Mouse (Mus musculus) gastrocnemius, postnatal 36 days (tissue): ENCODE data around the gene Grb7. TPM values are rescaled to one million over a fixed set of nuclear protein-coding genes. Genes with fewer than 3 reads are reported as not detected.

Experiments
- DNase-seq, 2 experiments: peaks; one replicate each; pipeline ENCODE4 v3.0.0; 2022
- intact Hi-C: fragments of 180-260 bp; cut with DNase I; formaldehyde crosslinking; loops from one replicate; pipeline ENCODE4 v1.15.1; 2025
- total RNA-seq, 2 experiments: library from RNA; stranded (reverse); gene quantifications; 2 replicates each; pipeline ENCODE4 v1.2.3; 2021

Grb7 gene
- total RNA-seq, 2 experiments from 2014 or later = not detected

- intact Hi-C loops = loop anchor here (5.0 kb wide), 1 partner anchor 171 kb away; no protein-coding TSS in a partner anchor
- peak; percentile 94 to 97 for DNase-seq
Measured at GRCm38 (mm10) chr11:98438331-98439158, 7.6 kb upstream of the Grb7 start, which contains the start of gene Mien1. Gene Mien1, minus strand, starts transcription at chr11:98438991.

GRCm38 (mm10) chr11:98443688-98444087, 2.5 kb upstream of the Grb7 start:
- intact Hi-C loops = no loop called here
- DNase-seq = no peak

GRCm38 (mm10) chr11:98445238-98445637, 956 bp upstream of the Grb7 start:
- intact Hi-C loops = no loop called here
- no peak for DNase-seq

- DNase-seq = no peak
- intact Hi-C loops = no loop called here
Measured at GRCm38 (mm10) chr11:98445679-98446078, 515 bp upstream of the Grb7 start.

GRCm38 (mm10) chr11:98446562-98447474, 624 bp downstream of the Grb7 start:
- DNase-seq = no peak
- intact Hi-C loops = no loop called here

- intact Hi-C loops = no loop called here
Measured at GRCm38 (mm10) chr11:98447475-98447834, 1.3 kb downstream of the Grb7 start.

GRCm38 (mm10) chr11:98448191-98448790, 2.1 kb downstream of the Grb7 start:
- no peak for DNase-seq
- intact Hi-C loops = no loop called here

More at GRCm38 (mm10) chr11:98447475-98447834, 1.3 kb downstream of the Grb7 start:
- no peak for DNase-seq

- intact Hi-C loops = no loop called here
- no peak for DNase-seq
Measured at GRCm38 (mm10) chr11:98449419-98449818, 3.2 kb downstream of the Grb7 start.

- intact Hi-C loops = no loop called here
- DNase-seq = no peak
Measured at GRCm38 (mm10) chr11:98449921-98450771, 4.0 kb downstream of the Grb7 start.

- no peak for DNase-seq
- intact Hi-C loops = no loop called here
Measured at GRCm38 (mm10) chr11:98455484-98455883, 9.3 kb downstream of the Grb7 start.

GRCm38 (mm10) chr11:98456545-98456944, 10.4 kb downstream of the Grb7 start:
- intact Hi-C loops = loop anchor here (2.0 kb wide), 2 partner anchors 114 to 192 kb away; no protein-coding TSS in a partner anchor
- DNase-seq = no peak

GRCm38 (mm10) chr11:98456945-98457344, 10.8 kb downstream of the Grb7 start:
- intact Hi-C loops = loop anchor here (2.0 kb wide), 2 partner anchors 114 to 192 kb away; no protein-coding TSS in a partner anchor

GRCm38 (mm10) chr11:98457367-98458120, 11.3 kb downstream of the Grb7 start:
- intact Hi-C loops = loop anchor here (2.0 kb wide), 2 partner anchors 115 to 193 kb away; no protein-coding TSS in a partner anchor
- peak; percentile 72 to 74 for DNase-seq

More at GRCm38 (mm10) chr11:98456945-98457344, 10.8 kb downstream of the Grb7 start:
- DNase-seq = no peak

- DNase-seq = no peak
- intact Hi-C loops = no loop called here
Measured at GRCm38 (mm10) chr11:98458121-98458990, 12.2 kb downstream of the Grb7 start.

- no peak for DNase-seq
- intact Hi-C loops = no loop called here
Measured at GRCm38 (mm10) chr11:98459071-98459741, 13.0 kb downstream of the Grb7 start.

GRCm38 (mm10) chr11:98459860-98460259, 13.7 kb downstream of the Grb7 start:
- no peak for DNase-seq
- intact Hi-C loops = no loop called here

GRCm38 (mm10) chr11:98461109-98461720, 15.0 kb downstream of the Grb7 start:
- no peak for DNase-seq
- intact Hi-C loops = no loop called here
